Mouse (Mus musculus): ENCODE data around the gene Klhl36.
A peak's percentile ranks its signal among the peaks of the same experiment; 100 is the strongest.

Klhl36 gene

GRCm38 (mm10) chr8:119883281-119883680, 21.2 kb downstream of the Klhl36 start:
- no peak for DNase-seq (ENCODE audit: low spot score)

- peak; percentile 15 for DNase-seq (ENCODE audit: low spot score)
These were observed 23.5 kb downstream of the Klhl36 start for GRCm38 (mm10) chr8:119885612-119886011.

GRCm38 (mm10) chr8:119887130-119887529, 25.1 kb downstream of the Klhl36 start:
- peak; percentile 35 for DNase-seq (ENCODE audit: low spot score)

- DNase-seq (ENCODE audit: low spot score): no peak
These were observed 25.9 kb downstream of the Klhl36 start for GRCm38 (mm10) chr8:119888012-119888411.

DNA sequence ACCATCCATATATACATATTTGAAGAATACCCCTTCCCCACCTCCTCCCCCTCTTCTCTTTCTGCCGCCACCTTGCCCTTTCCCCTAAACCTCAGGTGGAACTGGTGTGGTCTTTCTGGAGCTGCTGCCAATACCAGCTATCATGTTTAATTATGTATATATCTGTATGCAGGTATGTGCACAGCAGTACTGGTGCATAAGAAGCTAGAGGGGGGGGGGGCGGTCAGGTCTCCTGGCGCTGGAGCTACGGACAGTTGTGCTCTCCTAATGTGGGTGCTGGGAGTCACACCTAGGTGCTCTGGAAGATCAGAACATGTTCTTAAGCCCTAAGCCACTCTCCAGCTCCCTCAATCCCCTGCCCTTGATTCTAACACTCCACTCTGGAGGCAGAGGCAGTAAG, 35.0 kb downstream of the Klhl36 start:
- no peak for DNase-seq (ENCODE audit: low spot score)

GRCm38 (mm10) chr8:119897933-119898332, 35.9 kb downstream of the Klhl36 start:
- DNase-seq (ENCODE audit: low spot score): no peak

GRCm38 (mm10) chr8:119901349-119901748, 39.3 kb downstream of the Klhl36 start:
- no peak for DNase-seq (ENCODE audit: low spot score)

DNA sequence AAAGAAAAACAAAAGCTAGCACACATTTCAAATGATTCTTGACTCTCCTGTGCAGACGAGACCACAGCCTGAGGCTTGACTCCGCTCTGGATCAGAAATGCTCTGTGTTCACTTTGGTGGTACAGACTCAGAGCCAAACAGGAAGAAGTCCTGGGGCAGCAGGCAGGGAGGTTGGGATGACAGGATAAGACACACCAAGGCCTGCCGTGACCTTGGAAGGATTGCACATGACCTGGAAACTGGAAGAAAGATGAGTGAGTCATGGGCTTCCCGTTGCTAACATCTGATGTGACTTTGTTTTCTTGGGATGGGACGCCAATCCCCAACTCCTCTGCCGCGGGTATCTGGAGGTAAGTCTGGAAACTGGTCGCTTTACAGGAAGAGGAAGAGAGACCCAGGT, 39.9 kb downstream of the Klhl36 start:
- DNase-seq (ENCODE audit: low spot score): no peak

DNA sequence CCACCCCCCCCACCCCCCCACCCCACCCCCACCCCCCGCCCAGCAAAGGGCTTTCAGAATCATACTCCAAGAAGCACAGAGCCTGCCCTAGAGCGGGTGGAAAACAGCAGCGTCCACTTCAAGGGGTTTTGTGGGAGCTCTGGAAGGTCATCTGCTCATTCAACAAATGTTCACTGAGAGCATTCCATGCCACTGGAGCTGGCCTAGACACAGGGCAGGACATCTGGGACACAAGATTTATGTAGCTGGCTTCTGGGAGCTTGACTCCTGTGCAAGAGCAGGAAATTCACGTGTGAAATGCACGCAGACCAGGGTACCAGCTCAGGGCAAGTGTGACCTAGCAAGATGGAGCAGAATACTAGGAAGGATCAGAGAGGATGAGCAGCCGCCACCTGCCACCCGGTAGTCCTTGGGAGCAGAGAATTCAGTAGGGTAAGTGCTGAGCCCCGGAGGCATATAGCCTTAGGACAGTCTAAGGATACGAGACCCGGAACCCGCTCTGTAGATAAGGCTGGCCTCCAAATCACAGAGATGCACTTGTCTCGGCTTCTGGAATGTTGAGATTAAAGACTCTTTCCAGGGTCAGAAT, 42.4 kb downstream of the Klhl36 start:
- DNase-seq (ENCODE audit: low spot score): no peak

DNA sequence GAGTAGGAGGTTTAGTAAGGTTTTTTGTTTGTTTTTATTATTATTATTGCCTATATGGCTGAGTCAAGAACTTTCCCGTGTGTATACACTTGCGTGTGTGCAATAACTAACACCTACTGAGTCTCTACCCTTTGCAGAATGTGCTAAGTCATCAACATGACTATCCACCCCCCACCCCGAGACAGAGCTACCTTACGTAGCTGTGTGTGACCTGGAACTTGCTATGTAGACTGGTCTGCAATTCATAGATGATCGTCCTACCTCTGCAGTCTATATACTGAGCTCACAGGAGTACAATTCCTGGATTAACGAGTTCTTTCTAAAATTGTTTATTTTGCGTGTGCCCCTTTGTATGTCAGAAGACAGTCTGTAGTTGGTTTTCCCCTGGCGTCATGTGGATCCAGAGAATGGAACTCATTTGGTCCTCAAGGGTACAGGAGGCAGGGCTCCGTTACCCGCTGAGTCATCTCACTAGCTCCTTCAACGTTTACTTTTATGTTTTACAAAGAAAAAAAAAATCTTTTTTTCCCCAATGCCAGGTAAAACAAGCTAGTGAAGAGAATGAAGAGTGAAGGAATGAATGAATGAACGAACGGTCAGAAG, 48.0 kb downstream of the Klhl36 start, which contains the start of gene Usp10:
Gene Usp10, plus strand, starts transcription at position 417 of the 603 bp plus-strand sequence.
- no peak for DNase-seq (ENCODE audit: low spot score)

DNA sequence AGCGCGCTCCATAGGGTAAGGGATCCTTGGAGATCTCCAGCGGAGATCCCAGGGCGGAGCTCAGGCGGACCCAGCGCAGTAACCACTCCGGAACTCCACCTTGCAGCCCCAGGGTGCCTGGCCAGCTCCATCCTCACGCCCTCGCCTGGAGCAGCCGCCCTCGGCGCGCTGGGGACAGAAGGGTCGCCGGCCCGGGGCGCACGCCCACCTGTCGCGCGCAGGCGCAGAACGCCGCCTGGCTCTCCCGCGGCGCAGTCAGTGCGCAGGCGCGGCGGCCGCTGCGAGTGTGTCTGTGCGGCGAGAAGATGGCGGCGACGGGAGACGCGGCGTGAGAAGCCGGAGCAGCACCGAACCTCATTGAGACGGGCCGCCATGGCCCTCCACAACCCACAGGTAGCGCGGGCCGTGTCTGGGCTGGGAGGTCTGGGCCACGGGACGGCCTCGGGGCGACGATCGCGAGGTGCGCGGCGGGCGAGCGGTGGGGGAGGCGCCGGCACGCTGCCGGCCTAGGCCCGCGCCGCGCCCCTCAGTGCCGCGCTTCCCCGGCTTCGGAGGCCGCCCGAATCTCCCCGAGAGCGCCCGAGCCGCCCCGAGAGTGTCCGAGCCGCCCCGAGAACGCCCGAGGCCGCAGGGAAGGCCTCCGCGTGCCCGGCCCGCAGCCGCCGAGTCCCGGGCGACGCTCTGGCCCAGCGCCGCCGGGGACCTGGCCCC, 48.6 kb downstream of the Klhl36 start, which contains the start of gene Gm20388:
Gene Gm20388, plus strand, starts transcription at position 295 of the 711 bp plus-strand sequence.
- DNase-seq (ENCODE audit: low spot score): peak; percentile 92

DNA sequence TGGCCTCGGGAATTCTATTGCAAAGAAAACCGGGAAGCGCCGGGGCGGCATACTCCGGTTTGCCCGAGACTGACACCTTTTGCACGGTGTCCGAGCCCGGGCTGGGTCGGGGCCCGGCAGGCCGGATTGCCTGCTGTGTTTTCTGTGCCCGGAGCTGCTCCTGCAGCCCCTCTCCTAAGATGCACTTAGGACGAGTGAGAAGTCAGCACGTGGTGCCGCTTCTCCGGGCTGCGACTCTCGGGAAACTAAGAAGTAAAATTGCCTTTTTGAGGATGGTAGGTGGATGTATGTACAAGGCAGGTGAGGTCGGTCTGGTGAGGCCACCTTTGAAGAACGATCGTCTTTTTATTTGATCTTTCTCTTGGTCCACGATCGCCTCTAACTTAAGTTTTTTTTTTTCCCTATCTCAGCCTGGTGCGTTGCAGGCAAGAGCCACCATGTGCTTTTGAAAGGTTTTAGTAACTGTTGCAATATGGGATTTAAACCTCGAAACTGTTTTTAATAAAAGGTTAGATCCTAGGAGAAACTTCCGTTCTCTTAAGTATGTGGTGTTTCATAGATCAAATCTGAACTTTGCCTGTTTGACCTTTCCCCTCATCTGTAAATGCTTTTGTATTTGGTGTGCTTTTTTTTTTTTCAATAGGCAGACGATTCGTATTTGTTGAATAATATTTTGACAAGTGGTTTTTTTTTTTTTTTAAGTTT, 49.3 kb downstream of the Klhl36 start:
- DNase-seq (ENCODE audit: low spot score): no peak

DNA sequence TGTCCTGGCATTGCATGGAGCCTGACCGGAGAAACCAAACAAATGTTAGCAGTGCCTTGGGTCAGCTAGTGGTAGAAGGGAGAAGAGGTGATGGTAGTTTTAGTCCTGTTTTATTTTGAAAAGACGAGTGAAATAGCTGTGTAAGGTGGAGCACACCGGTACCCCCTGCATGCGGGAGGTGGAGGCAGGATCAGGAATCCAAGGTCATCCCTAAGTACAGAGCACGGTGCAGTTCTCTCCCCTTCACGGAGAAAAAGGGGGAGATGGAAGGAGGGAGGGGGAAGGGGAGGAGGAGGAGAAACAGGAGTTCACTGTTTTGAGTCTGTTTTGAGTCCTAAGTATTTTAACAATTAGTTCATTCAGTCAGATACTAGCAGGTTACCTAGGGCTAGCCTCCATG, 50.6 kb downstream of the Klhl36 start:
- DNase-seq (ENCODE audit: low spot score): no peak

DNA sequence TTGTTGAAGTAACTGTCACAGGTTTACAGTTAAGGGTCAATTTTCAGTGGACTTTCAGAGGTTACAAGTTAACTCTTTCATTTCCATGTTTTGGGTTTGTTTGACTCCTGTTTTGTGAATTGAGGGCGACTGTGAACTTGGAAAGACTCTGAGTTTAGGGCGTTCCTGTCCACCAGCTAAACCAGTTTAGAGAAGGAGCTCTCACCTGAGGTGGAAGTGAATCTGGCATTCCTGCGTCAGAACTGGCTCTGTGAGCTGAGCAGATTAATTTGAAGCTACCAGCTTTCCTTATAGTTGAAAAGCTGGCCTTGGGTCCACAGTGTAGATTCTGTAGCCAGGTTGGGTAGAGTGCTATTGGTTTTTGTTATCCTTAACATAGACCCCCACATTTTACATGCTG, 51.1 kb downstream of the Klhl36 start:
- DNase-seq (ENCODE audit: low spot score): peak; percentile 29

DNA sequence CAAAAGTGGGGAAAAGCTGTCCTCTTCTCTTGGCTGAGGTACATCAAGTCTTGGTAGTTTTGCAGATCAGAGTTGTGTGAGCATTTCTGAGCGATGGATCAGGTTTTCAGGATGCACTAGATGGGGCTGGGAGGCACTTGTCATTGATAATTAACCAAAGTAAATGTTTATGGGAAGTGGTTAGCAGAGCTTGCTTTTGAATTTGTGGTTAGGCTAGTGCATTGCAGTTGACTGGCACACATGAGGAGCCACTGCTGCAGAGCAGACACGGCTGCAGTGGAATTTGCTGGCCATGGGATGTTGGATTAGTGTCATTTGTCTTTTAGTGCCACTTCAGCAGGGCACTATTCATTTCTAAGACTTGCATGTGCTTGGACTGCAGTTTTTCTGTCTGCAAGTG, 52.1 kb downstream of the Klhl36 start:
- no peak for DNase-seq (ENCODE audit: low spot score)

DNA sequence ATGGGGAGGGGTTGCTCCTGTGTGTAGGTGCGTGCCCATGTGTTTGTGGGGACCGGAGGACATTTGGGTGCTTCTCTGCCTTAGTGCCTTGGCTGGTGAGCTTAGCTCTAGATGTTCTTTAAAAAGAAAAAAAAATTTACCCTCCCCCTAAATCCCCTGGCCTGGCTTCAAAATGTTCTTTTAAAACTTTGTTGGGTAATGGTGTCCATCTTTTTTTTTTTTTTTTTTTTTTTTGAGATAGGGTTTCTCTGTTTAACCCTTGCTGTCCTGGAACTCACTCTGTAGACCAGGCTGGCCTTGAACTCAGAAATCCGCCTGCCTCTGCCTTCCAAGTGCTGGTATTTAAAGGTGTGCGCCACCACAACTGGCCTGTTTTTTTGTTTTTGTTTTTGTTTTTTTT, 53.2 kb downstream of the Klhl36 start:
- no peak for DNase-seq (ENCODE audit: low spot score)

GRCm38 (mm10) chr8:119916237-119916892, 54.3 kb downstream of the Klhl36 start:
- DNase-seq (ENCODE audit: low spot score): no peak

- DNase-seq (ENCODE audit: low spot score): no peak
These were observed 55.3 kb downstream of the Klhl36 start for GRCm38 (mm10) chr8:119917415-119917814.

- no peak for DNase-seq (ENCODE audit: low spot score)
These were observed 56.1 kb downstream of the Klhl36 start for GRCm38 (mm10) chr8:119918155-119918567.

- no peak for DNase-seq (ENCODE audit: low spot score)
These were observed 61.2 kb downstream of the Klhl36 start for GRCm38 (mm10) chr8:119923259-119923658.

- DNase-seq (ENCODE audit: low spot score): no peak
These were observed 63.4 kb downstream of the Klhl36 start for GRCm38 (mm10) chr8:119925428-119925827.

DNA sequence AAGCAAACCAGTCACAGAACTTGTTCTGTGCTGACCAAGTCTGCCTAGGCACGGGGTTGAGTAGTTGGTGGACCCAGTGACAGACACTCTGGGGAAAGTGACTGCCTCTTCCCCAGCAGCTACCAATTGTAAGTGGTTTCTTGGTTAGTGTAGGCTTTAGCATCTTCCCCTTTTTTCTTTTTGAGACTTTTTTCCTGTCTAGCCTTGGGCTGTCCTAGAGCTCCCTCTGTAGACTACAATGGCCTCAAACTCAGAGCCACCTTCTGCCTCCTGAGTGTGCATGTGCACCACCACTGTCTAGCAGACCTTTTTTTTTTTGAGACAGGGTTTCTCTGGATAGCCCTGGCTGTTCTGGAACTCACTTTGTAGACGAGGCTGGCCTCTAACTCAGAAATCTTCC, 64.4 kb downstream of the Klhl36 start:
- peak; percentile 50 for DNase-seq (ENCODE audit: low spot score)
